Mouse (Mus musculus) heart, embryonic 11.5 days (tissue): ENCODE measurements around the gene Sorcs3. TPM values are rescaled to one million over a fixed set of nuclear protein-coding genes. Genes with fewer than 3 reads are reported as not detected.
A peak's percentile ranks its signal among the peaks of the same experiment; 100 is the strongest.

Experiments
- ATAC-seq: fragments of 200-750 bp; cut with Nextera tagmentation; replicated peaks from 2 replicates; pipeline ENCODE4 v1.8.0; 2017; ENCODE audit warnings: moderate library complexity; ENCODE audit not compliant: insufficient number of reproducible peaks, low FRiP score, low TSS enrichment
- H3K27ac ChIP-seq: fragments of 300-500 bp; sonication (generic); 2 replicates; pipeline ENCODE4 v1.5.1; 2014; ENCODE audit warnings: mild to moderate bottlenecking, low read depth, low read length
- H3K27me3 ChIP-seq: fragments of 300-500 bp; sonication (generic); 2 replicates; pipeline ENCODE4 v1.6.1; 2014; ENCODE audit warnings: mild to moderate bottlenecking, low read length, mixed read lengths; ENCODE audit not compliant: control insufficient read depth, insufficient read depth
- H3K36me3 ChIP-seq: fragments of 300-500 bp; sonication (generic); 2 replicates; pipeline ENCODE4 v1.6.1; 2014; ENCODE audit warnings: mild to moderate bottlenecking, low read length, moderate library complexity, mixed read lengths; ENCODE audit not compliant: control insufficient read depth, insufficient read depth
- H3K4me1 ChIP-seq: fragments of 300-500 bp; sonication (generic); 2 replicates; pipeline ENCODE4 v1.6.1; 2014; ENCODE audit warnings: low read length; ENCODE audit not compliant: control insufficient read depth, insufficient read depth
- H3K4me2 ChIP-seq: fragments of 300-500 bp; sonication (generic); 2 replicates; pipeline ENCODE4 v1.6.1; 2014; ENCODE audit warnings: mild to moderate bottlenecking, moderate library complexity
- H3K4me3 ChIP-seq: fragments of 300-500 bp; sonication (generic); 2 replicates; pipeline ENCODE4 v1.5.1; 2014; ENCODE audit warnings: low read depth, low read length
- H3K9ac ChIP-seq: fragments of 300-500 bp; sonication (generic); 2 replicates; pipeline ENCODE4 v1.6.1; 2014; ENCODE audit warnings: mild to moderate bottlenecking, low read depth, low read length, moderate library complexity
- H3K9me3 ChIP-seq: fragments of 300-500 bp; sonication (generic); replicated peaks from 2 replicates; pipeline ENCODE4 v1.6.1; 2016; ENCODE audit warnings: low read length; ENCODE audit not compliant: control insufficient read depth
- WGBS: fragments of 180-500 bp; shearing (Covaris S2); extraction: QIAGEN DNeasy Blood & Tissue Kit; methylation state at CpG from one replicate; pipeline ENCODE4 v1.1.7; 2014; ENCODE audit not compliant: insufficient replicate concordance; 5-methylcytosine and 5-hydroxymethylcytosine counted together
- polyA plus RNA-seq: library from polyadenylated mRNA; unstranded; fragments of >200 nt; fragmentation: Nextera tagmentation; extraction: Ambion mirVana; gene quantifications from 2 replicates; pipeline ENCODE4 v1.2.1, GENCODE M21; 2014

The Sorcs3 gene
- polyA plus RNA-seq, 1 experiment from 2014 or later, result 0.44 TPM

DNA sequence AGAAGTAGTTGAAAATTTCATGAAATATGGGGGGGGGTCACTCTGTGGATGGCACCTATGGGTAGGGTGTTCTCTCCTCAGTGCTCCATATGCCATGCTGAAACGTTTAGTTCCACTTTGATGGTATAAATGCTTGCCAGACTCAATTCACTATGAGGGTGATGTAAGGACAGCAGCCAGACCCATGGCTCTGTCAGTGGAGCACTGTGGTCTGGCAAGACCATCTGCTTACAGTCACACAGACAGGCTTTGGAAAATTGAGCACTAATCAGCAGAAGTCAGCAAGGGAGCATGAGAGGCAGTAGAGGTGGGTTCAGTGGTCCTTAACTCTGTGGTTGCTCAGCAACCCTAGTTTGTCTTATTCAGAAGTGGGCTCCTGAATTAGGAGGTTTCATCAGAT is 411.1 kb downstream of the Sorcs3 start:
- H3K4me2 ChIP-seq, result no peak overlapping the region
- no peaks in the 10 kb centered on the region for H3K27me3 ChIP-seq
- no peaks in the 10 kb centered on the region for H3K9me3 ChIP-seq
- H3K27ac ChIP-seq, result no peak overlapping the region
- H3K9ac ChIP-seq, result no peak overlapping the region
- no peaks in the 10 kb centered on the region for H3K36me3 ChIP-seq
- H3K4me3 ChIP-seq, result no peak overlapping the region
- H3K4me1 ChIP-seq, result no peaks in the 10 kb centered on the region
- ATAC-seq, result no peak
- WGBS, result 24% methylated on average over 1 of the region's 1 CpGs

DNA sequence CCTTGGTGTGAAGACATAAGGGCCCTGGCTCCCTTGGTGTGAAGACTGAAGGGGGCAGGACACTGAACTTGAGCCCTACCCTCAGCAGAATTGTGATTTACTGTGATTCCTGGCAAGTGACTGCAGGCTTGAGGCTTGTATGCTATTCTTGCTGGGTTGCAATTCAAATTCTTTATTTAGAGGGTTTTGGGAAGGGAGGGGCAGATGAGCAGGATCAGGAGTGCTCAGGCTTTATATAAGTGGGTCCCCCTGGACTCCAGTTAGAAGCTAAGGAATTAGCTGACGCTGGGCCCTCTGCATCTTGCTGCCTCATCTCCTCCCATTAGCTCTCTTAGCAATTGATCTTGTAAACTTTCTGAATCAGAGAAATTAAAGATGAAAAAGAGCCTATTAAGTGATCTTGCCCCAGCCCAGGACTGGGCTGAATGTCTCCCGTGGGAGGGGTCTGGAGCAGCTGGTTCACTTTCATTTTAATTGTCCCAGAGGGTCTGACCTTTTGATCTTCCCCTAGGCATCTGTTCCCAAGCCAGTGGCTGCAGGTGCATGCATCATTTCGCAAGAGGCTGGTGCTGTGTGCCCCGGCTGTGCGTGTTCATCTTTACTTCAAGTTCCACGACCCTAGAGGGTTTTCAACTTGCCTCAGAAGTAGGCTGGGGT is 425.0 kb downstream of the Sorcs3 start:
- Histone ChIP-seq H3K27ac (no peak overlapping the region), H3K4me1 (no peaks in the 10 kb centered on the region), H3K36me3 (no peaks in the 10 kb centered on the region), H3K4me3 (no peak overlapping the region), H3K4me2 (no peak overlapping the region), H3K27me3 (no peaks in the 10 kb centered on the region), H3K9me3 (no peaks in the 10 kb centered on the region), H3K9ac (no peak overlapping the region)
- WGBS, result 61% methylated on average over 6 of the region's 6 CpGs
- no peak for ATAC-seq

DNA sequence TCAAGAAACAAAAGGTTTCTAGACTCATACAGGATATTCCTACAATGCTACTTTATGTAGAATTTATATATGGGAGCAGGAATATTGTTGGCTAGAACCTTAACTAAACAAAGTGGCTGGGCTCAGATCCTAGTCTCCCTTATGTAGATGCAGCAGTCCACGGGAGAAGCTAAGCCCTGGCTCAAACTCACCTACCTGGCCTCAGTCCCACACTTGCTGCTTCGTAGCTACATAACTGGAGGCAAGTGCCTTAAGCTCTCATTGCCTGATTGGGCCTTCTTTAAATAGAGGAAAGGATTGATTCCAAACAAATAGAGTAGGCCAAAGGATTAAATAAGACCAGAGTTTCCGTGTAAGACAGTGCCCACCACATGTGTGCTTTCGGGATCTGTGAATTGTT is 436.7 kb downstream of the Sorcs3 start:
- no peak overlapping the region for H3K4me2 ChIP-seq
- no peaks in the 10 kb centered on the region for H3K36me3 ChIP-seq
- H3K9ac ChIP-seq, result no peak overlapping the region
- no peaks in the 10 kb centered on the region for H3K27me3 ChIP-seq
- no peak overlapping the region for H3K4me3 ChIP-seq
- ATAC-seq, result no peak
- no peaks in the 10 kb centered on the region for H3K4me1 ChIP-seq
- no peak overlapping the region for H3K27ac ChIP-seq
- no peaks in the 10 kb centered on the region for H3K9me3 ChIP-seq
- whole genome bisulfite sequencing, result 80% methylated on average over 4 of the region's 4 CpGs

DNA sequence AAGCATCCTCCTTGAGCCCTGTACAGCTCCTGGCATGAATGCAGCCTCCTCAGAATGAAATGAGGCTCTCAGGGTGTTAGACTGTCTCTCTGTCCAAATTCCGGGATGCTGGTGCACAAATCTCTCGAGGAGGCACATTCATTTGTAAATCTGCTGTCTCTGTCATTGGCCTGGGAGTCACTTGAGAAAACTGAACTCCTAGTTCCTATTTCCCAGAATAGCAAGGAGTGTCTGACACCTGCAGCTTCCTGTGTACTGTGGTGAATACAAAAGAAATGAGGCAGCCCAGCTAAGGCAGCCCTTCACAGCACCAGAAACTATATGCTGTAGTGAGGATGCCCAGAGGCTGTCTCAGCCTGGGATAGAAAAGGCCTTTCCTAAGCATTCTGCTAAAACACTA is 444.1 kb downstream of the Sorcs3 start:
- no peak for ATAC-seq
- H3K9me3 ChIP-seq, result no peaks in the 10 kb centered on the region
- H3K27ac ChIP-seq, result no peak overlapping the region
- no peaks in the 10 kb centered on the region for H3K27me3 ChIP-seq
- H3K36me3 ChIP-seq, result no peaks in the 10 kb centered on the region
- peaks cover 3% of the 10 kb centered on the region; the same call in 1 of the 2 replicates for H3K4me1 ChIP-seq
- no peak overlapping the region for H3K4me3 ChIP-seq
- no peak overlapping the region for H3K9ac ChIP-seq
- 62% methylated on average over 2 of the region's 2 CpGs for WGBS
- H3K4me2 ChIP-seq, result no peak overlapping the region

DNA sequence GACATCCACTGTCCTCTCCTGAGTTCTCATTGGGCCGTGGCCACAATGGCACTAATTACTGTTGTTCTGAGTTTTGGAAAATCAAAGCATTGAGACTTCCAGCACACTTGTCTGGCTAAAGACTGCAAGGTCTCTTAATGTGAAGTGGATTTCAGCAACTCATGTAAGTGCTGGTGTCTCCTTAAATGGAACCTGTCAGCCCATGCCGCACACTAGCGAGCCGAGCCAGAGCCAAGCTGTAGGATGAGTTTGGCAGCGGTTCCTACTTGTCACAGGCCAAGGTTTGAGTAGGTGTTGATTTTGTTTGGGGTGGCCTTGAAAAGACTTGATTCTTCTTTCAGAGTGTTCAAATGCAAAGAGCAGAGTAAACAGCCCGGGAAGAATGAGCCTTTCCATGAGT is 445.8 kb downstream of the Sorcs3 start:
- Histone ChIP-seq H3K36me3 (no peaks in the 10 kb centered on the region), H3K4me3 (no peak overlapping the region), H3K4me2 (peak overlapping the region; percentile 33; the same call in 1 of the 2 replicates), H3K4me1 (peaks cover 3% of the 10 kb centered on the region; the same call in 1 of the 2 replicates), H3K27me3 (no peaks in the 10 kb centered on the region), H3K9ac (no peak overlapping the region), H3K9me3 (no peaks in the 10 kb centered on the region), H3K27ac (no peak overlapping the region)
- ATAC-seq, result no peak
- 54% methylated on average over 6 of the region's 6 CpGs for WGBS

DNA sequence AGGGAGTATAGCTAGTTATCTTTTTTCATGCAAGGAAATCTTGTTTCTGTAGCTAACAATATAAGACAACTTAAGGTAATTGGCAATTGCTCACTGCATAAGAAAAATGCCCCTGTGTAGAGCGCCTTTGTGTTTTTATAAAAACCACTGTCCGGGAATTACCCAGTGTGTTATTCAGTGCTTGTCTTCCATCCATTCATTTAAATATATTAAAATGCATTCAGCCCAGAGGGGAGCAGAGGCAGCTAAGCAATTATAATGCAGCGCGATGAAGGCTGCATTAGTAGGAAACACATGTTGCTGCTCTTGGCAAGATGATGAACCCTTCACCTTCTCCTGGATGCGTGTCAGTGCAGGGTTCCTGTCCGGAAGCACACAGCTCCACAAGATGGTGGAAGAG is 454.4 kb downstream of the Sorcs3 start:
- no peak overlapping the region for H3K4me2 ChIP-seq
- WGBS, result 81% methylated on average over 6 of the region's 6 CpGs
- H3K27ac ChIP-seq, result no peak overlapping the region
- H3K9me3 ChIP-seq, result no peaks in the 10 kb centered on the region
- H3K27me3 ChIP-seq, result no peaks in the 10 kb centered on the region
- H3K4me1 ChIP-seq, result no peaks in the 10 kb centered on the region
- H3K36me3 ChIP-seq, result no peaks in the 10 kb centered on the region
- no peak overlapping the region for H3K4me3 ChIP-seq
- no peak overlapping the region for H3K9ac ChIP-seq
- ATAC-seq, result no peak

DNA sequence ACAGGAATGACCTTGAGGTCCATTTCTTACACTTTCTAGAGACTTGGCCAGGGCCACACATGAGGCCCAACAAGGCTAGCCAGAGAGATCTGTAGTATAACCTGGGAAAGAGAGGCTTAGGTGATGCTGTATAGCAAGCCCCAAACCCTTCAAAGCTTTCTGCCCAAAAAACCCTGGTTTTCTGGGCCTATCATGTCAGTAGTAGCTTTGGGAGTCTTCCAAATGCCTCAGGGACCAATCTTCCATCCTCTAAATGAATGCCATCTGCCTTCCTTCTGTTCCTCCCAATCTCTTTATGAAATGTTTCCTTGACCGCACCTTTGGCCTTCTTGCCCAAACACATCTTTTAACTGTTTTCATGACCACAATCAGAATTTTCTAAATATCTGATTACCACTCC is 474.1 kb downstream of the Sorcs3 start:
- no peaks in the 10 kb centered on the region for H3K36me3 ChIP-seq
- H3K4me3 ChIP-seq, result no peak overlapping the region
- no peak overlapping the region for H3K9ac ChIP-seq
- no peak overlapping the region for H3K4me2 ChIP-seq
- no peak overlapping the region for H3K27ac ChIP-seq
- WGBS, result 93% methylated on average over 1 of the region's 1 CpGs
- H3K9me3 ChIP-seq, result no peaks in the 10 kb centered on the region
- no peak for ATAC-seq
- no peaks in the 10 kb centered on the region for H3K27me3 ChIP-seq
- H3K4me1 ChIP-seq, result no peaks in the 10 kb centered on the region

DNA sequence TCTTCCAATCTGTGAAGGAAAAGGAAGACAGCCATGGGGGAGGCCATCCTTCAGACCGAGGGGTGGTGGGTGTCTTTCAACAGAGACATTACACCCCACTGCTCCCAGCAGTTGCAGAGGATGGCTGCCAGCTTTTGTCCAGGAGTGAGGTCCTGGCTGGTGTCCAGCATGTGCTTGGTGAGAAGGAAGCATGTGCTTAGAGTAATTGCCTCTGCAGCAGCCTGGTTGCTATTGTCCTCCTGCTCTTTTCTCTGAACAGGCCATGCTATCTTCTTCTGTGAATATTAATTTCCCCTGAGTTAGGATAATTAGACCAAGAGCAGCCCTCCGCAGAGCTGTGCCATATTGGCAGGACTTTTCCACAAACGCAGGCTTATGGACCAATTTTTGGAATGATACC is 476.7 kb downstream of the Sorcs3 start:
- Histone ChIP-seq H3K9me3 (no peaks in the 10 kb centered on the region), H3K9ac (no peak overlapping the region), H3K36me3 (no peaks in the 10 kb centered on the region), H3K4me1 (no peaks in the 10 kb centered on the region), H3K27me3 (no peaks in the 10 kb centered on the region), H3K4me2 (no peak overlapping the region), H3K27ac (no peak overlapping the region), H3K4me3 (no peak overlapping the region)
- 82% methylated on average over 3 of the region's 3 CpGs for WGBS
- ATAC-seq, result no peak

DNA sequence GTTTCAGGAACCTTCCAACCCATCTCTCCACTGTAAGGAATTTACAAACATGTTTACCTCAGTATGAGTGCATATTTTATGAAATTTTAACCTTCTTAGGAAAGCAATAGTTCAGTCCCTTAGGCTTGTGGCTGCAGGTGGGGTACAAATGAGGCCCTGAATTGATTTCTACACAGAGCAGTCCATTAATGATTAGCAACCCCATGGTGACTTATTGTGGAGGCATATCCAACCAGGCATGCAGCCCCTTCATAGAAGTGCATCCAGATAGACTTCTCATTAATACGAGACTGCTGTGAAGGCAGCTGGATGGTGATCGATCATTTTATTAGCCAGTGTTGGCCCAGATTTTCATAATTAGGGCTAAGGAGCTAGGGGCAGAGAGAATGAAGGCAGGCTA is 480.5 kb downstream of the Sorcs3 start:
- Histone ChIP-seq H3K4me3 (no peak overlapping the region), H3K9ac (no peak overlapping the region), H3K4me1 (no peaks in the 10 kb centered on the region), H3K27ac (no peak overlapping the region), H3K36me3 (no peaks in the 10 kb centered on the region), H3K27me3 (no peaks in the 10 kb centered on the region), H3K9me3 (no peaks in the 10 kb centered on the region), H3K4me2 (no peak overlapping the region)
- 84% methylated on average over 2 of the region's 2 CpGs for WGBS
- no peak for ATAC-seq
